Mouse (Mus musculus): ENCODE data around the gene Gramd4. TPM values are rescaled to one million over a fixed set of nuclear protein-coding genes. Genes with fewer than 3 reads are reported as not detected.

The Gramd4 gene
- total and polyA plus RNA-seq, 3 experiments: 0.17 to 0.66 (median 0.56) TPM

DNA sequence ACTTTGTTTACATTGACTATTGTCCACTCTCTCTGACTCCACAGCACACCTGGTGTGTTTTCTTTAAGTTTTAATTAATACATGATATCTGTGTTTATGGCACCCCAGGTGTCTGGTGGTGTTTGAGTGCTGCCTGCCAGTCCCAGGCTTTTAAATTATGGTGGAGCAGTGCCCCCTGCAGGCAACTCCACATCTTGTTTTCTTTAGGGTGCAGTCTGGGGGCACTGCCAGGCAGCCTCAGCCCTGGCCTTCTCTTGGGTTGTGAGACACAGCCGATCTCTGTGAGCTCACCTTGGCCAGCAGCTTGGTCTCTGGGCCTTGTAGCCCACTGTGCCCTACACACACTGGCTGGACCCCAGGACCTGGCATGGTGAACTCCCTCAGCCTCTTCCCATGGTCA, 66.9 kb downstream of the Gramd4 start (continued):
- TF ChIP-seq MAFK (IDR thresholded peaks at IDR 0.05; ENCODE audit: insufficient replicate concordance, low read length) (no peak), PAX5 (IDR thresholded peaks at IDR 0.05; ENCODE audit: low read length) (no peak), POLR2A (IDR thresholded peaks at IDR 0.05; ENCODE audit: low read depth, low read length) (no peak), RCOR1 (conservative IDR thresholded peaks at IDR 0.05; ENCODE audit: low read depth, low read length) (no peak), TBP (conservative IDR thresholded peaks at IDR 0.05; ENCODE audit: low read depth, low read length) (no peak), HCFC1 (IDR thresholded peaks at IDR 0.05; ENCODE audit: low read depth, low read length) (no peak), CTCF (conservative IDR thresholded peaks at IDR 0.05 in 1 of 2, IDR thresholded peaks at IDR 0.05 in 1 of 2; ENCODE audit: low read depth in 2 of 2, low read length in 2 of 2) (peak; percentile 20 to 86; a peak in 2 of 4 replicates), POLR2AphosphoS2 (IDR thresholded peaks at IDR 0.05; ENCODE audit: low read depth, low read length) (no peak), JUN (IDR thresholded peaks at IDR 0.05; ENCODE audit: insufficient read depth, low read depth, low read length) (no peak), CHD2 (IDR thresholded peaks at IDR 0.05; ENCODE audit: low read length) (no peak), MAX (IDR thresholded peaks at IDR 0.05; ENCODE audit: low read length) (no peak), ZMIZ1 (IDR thresholded peaks at IDR 0.05; ENCODE audit: low read depth, low read length) (no peak)

GRCm38 (mm10) chr15:86129036-86129435, 71.5 kb downstream of the Gramd4 start:
- TF ChIP-seq MAFK (IDR thresholded peaks at IDR 0.05; ENCODE audit: insufficient replicate concordance, low read length) (no peak), CHD2 (IDR thresholded peaks at IDR 0.05; ENCODE audit: low read length) (no peak), RCOR1 (conservative IDR thresholded peaks at IDR 0.05; ENCODE audit: low read depth, low read length) (no peak)
- Histone ChIP-seq H3K36me3 (replicated peaks in 1 of 2; ENCODE audit: control insufficient read depth in 1 of 2, insufficient read depth in 1 of 2, low read length in 1 of 2) (no peaks in the 10 kb centered on the region), H3K4me3 (replicated peaks in 1 of 3; ENCODE audit: low read depth in 2 of 3, low read length in 2 of 3, poor library complexity in 1 of 3) (no peak overlapping the region), H3K9me3 (replicated peaks; ENCODE audit: low read length) (no peaks in the 10 kb centered on the region), H3K79me2 (replicated peaks; ENCODE audit: control insufficient read depth, extremely low read depth, insufficient read depth, poor library complexity, severe bottlenecking) (no peaks in the 10 kb centered on the region), H3K4me2 (ENCODE audit: insufficient read depth, low read depth, poor library complexity, severe bottlenecking) (no peak overlapping the region), H3K9ac (ENCODE audit: insufficient read depth, low read depth) (no peak overlapping the region), H3K4me1 (ENCODE audit: control insufficient read depth in 1 of 2, insufficient read depth in 2 of 2) (peaks cover 26 to 53% of the 10 kb centered on the region in 2 experiments), H3K27ac (ENCODE audit: insufficient read depth, low read depth) (no peak overlapping the region), H3K27me3 (replicated peaks) (peaks cover 18% of the 10 kb centered on the region)
- in situ Hi-C loops (cut with MboI; ENCODE audit: low pct_ligation_motif_present, low pct_unique_long_range_greater_than_20kb, low sequenced_read_pairs): no loop called here
- DNase-seq (ENCODE audit: extremely low read depth): no peak
- dilution Hi-C loops (cut with MboI; ENCODE audit: extremely low pct_ligation_motif_present, extremely low pct_unique_long_range_greater_than_20kb, low sequenced_read_pairs): no loop called here

DNA sequence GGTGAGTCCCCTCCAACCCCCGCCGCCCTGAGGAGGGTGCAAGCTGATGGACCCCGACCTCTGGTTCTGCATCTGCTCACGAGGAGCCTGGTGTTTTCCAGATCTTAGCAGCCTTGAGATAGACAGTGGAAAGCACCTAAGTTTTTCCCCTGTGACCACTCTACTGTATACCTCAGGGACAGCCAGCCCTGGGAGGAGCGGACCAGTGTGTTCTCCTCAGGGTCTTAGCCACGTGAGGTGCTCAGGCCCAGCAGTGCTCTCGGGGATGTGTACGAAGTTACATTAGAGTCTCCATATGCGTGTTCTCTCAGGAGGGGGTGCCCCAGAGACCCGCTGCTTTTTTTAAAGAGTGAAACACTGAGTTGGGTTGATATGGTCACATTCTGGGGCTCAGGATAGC, 73.2 kb downstream of the Gramd4 start:
- Histone ChIP-seq H3K79me2 (replicated peaks; ENCODE audit: control insufficient read depth, extremely low read depth, insufficient read depth, poor library complexity, severe bottlenecking) (no peaks in the 10 kb centered on the region), H3K9ac (ENCODE audit: insufficient read depth, low read depth) (no peak overlapping the region), H3K27ac (ENCODE audit: insufficient read depth, low read depth) (no peak overlapping the region), H3K9me3 (replicated peaks; ENCODE audit: low read length) (no peaks in the 10 kb centered on the region), H3K27me3 (replicated peaks) (peaks cover 19% of the 10 kb centered on the region), H3K36me3 (replicated peaks in 1 of 2; ENCODE audit: control insufficient read depth in 1 of 2, insufficient read depth in 1 of 2, low read length in 1 of 2) (no peaks in the 10 kb centered on the region), H3K4me3 (replicated peaks in 1 of 3; ENCODE audit: low read depth in 2 of 3, low read length in 2 of 3, poor library complexity in 1 of 3) (no peak overlapping the region), H3K4me2 (ENCODE audit: insufficient read depth, low read depth, poor library complexity, severe bottlenecking) (peak overlapping the region; percentile 12; the same call in 1 of the 2 replicates), H3K4me1 (ENCODE audit: control insufficient read depth in 1 of 2, insufficient read depth in 2 of 2) (peaks cover 26 to 56% of the 10 kb centered on the region in 2 experiments)
- DNase-seq (ENCODE audit: extremely low read depth): peak; percentile 48
- in situ Hi-C loops (cut with MboI; ENCODE audit: low pct_ligation_motif_present, low pct_unique_long_range_greater_than_20kb, low sequenced_read_pairs) (loop anchor here (5.0 kb wide), 1 partner anchor 218 kb away; no protein-coding TSS in a partner anchor), dilution Hi-C loops (cut with MboI; ENCODE audit: extremely low pct_ligation_motif_present, extremely low pct_unique_long_range_greater_than_20kb, low sequenced_read_pairs) (no loop called here)
- TF ChIP-seq MAX (IDR thresholded peaks at IDR 0.05; ENCODE audit: low read length): peak; percentile 19; the same call in 1 of the 2 replicates
- TF ChIP-seq ETS1 (conservative IDR thresholded peaks at IDR 0.05; ENCODE audit: low read depth, low read length): peak; percentile 65
- TF ChIP-seq BHLHE40 (IDR thresholded peaks at IDR 0.05; ENCODE audit: low read depth, low read length): peak; percentile 93
- no peak for TF ChIP-seq EP300 (IDR thresholded peaks at IDR 0.05; ENCODE audit: low read length)
- TF ChIP-seq PAX5 (IDR thresholded peaks at IDR 0.05; ENCODE audit: low read length): no peak
- peak; percentile 45; the same call in 1 of the 2 replicates for TF ChIP-seq IRF4 (IDR thresholded peaks at IDR 0.05; ENCODE audit: low read depth, low read length)
